Mouse (Mus musculus): ENCODE results near the gene Nfyc. TPM values are rescaled to one million over a fixed set of nuclear protein-coding genes. Genes with fewer than 3 reads are reported as not detected.

The Nfyc gene
- polyA plus RNA-seq, 1 experiment from 2014 or later, result 106 TPM

DNA sequence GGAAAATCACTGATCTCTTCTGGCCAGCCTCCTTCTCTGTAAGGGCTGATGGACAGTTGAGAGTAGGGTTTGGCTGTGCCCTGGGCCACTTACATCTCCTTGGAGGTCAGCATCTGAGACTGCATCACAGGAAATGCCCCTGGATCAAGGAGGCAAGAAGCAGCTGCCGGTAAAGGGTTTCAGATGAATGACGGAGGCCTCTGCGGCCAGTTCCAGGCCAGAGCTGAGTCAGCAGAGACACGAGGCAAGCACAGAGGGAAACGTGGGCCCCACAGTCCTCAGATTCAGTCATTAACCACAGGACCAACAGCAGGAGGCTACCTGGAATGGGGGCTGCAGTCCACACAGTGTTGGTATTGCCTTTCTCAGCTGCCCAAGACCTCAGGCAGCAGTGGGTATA lies 112.2 kb downstream of the Nfyc start:
- Histone ChIP-seq H3K27me3 (ENCODE audit: control insufficient read depth, insufficient read depth, low read length) (peaks cover 3% of the 10 kb centered on the region), H3K36me3 (ENCODE audit: control insufficient read depth, insufficient read depth, low read length) (no peaks in the 10 kb centered on the region), H3K4me3 (ENCODE audit: low read depth, low read length) (no peak overlapping the region), H3K4me2 (ENCODE audit: low read depth, low read length) (no peak overlapping the region), H3K9me3 (ENCODE audit: control insufficient read depth, low read length) (no peaks in the 10 kb centered on the region), H3K4me1 (ENCODE audit: control insufficient read depth, insufficient read depth, low read length) (peaks cover 8% of the 10 kb centered on the region), H3K9ac (replicated peaks; ENCODE audit: low read depth, low read length) (no peak overlapping the region), H3K27ac (ENCODE audit: low read depth, low read length) (no peak overlapping the region)
- no peak for ATAC-seq (ENCODE audit: low read depth)
- 52% methylated on average over 5 of the region's 5 CpGs for WGBS

DNA sequence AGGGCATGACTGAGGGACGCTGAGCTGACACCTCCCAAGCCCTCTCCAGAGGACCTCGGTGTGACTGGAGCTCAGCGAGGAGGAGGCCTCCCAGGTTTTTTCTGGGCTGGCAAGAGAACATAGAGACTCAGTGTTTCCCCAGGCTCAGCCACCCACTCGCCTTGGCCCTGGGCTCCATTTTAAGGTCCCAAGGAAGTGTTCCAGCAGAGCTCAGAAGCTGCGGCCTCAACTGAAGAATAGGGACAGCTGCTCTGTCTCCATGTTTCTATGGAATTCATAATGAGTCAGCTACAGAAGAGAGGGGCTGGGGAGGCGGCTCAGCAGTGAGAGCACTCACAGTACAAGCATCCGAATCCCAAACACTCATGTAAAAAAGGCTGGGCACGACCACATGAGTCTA lies 113.8 kb downstream of the Nfyc start:
- Histone ChIP-seq H3K4me1 (ENCODE audit: control insufficient read depth, insufficient read depth, low read length) (peaks cover 10% of the 10 kb centered on the region), H3K4me2 (ENCODE audit: low read depth, low read length) (no peak overlapping the region), H3K9ac (replicated peaks; ENCODE audit: low read depth, low read length) (no peak overlapping the region), H3K27ac (ENCODE audit: low read depth, low read length) (no peak overlapping the region), H3K36me3 (ENCODE audit: control insufficient read depth, insufficient read depth, low read length) (no peaks in the 10 kb centered on the region), H3K4me3 (ENCODE audit: low read depth, low read length) (no peak overlapping the region), H3K27me3 (ENCODE audit: control insufficient read depth, insufficient read depth, low read length) (peaks cover 3% of the 10 kb centered on the region), H3K9me3 (ENCODE audit: control insufficient read depth, low read length) (no peaks in the 10 kb centered on the region)
- ATAC-seq (ENCODE audit: low read depth), result no peak
- 68% methylated on average over 8 of the region's 8 CpGs for WGBS

DNA sequence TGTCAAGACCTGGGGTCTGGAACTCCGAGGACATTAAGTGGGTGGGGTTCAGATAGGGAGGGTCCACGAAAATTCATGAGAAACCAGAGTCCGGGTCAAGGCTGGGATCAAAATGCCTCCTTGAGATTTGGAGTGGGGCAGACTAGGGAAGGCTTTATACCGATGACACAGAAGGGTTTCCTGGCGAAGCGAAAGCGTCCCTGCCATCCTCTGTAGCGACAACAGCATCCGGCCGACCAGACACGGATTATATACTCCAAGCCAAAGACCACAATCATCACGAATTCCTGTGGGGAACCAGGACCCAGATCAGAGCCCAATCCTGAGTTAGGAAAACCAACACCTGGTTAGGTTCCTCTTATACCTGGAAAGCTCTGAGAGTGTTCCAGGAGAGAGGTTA lies 114.6 kb downstream of the Nfyc start:
- Histone ChIP-seq H3K9ac (replicated peaks; ENCODE audit: low read depth, low read length) (peak overlapping the region; percentile 25; the same call in 1 of the 2 replicates), H3K4me1 (ENCODE audit: control insufficient read depth, insufficient read depth, low read length) (peaks cover 10% of the 10 kb centered on the region), H3K4me2 (ENCODE audit: low read depth, low read length) (peak overlapping the region; percentile 62), H3K4me3 (ENCODE audit: low read depth, low read length) (peak overlapping the region; percentile 31), H3K9me3 (ENCODE audit: control insufficient read depth, low read length) (no peaks in the 10 kb centered on the region), H3K36me3 (ENCODE audit: control insufficient read depth, insufficient read depth, low read length) (no peaks in the 10 kb centered on the region), H3K27ac (ENCODE audit: low read depth, low read length) (no peak overlapping the region), H3K27me3 (ENCODE audit: control insufficient read depth, insufficient read depth, low read length) (peaks cover 3% of the 10 kb centered on the region)
- ATAC-seq (ENCODE audit: low read depth), result no peak
- 24% methylated on average over 12 of the region's 12 CpGs for WGBS

DNA sequence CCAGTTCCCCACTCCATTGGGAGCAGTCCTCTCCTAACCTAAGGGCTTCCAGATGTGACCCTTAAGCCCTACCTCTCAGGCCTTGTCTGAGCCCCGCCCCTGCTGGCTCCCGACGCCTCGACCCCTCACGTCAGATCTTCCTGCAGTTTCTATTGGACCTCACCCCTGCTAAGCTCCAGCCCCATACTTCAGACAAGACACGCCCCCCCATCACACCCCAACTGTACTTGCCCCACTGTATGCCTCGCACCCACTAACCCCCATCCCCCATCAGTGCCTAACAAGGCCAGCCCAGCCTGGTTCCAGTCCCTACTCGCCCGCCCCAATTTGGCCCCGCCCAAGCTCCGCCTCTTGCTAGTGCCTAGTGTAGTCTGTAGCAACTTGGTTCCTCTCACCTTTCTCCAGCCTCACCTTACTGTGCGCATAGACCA lies 115.2 kb downstream of the Nfyc start:
- peak overlapping the region; percentile 62 for H3K4me2 ChIP-seq (ENCODE audit: low read depth, low read length)
- H3K9me3 ChIP-seq (ENCODE audit: control insufficient read depth, low read length), result no peaks in the 10 kb centered on the region
- H3K27me3 ChIP-seq (ENCODE audit: control insufficient read depth, insufficient read depth, low read length), result peaks cover 3% of the 10 kb centered on the region
- ATAC-seq (ENCODE audit: low read depth), result peak; percentile 82
- no peak overlapping the region for H3K27ac ChIP-seq (ENCODE audit: low read depth, low read length)
- H3K4me3 ChIP-seq (ENCODE audit: low read depth, low read length), result peak overlapping the region; percentile 31
- 0 out of 2 replicates have a peak overlapping the region, but pooled peaks have one; percentile 25 for H3K9ac ChIP-seq (replicated peaks; ENCODE audit: low read depth, low read length)
- peaks cover 10% of the 10 kb centered on the region for H3K4me1 ChIP-seq (ENCODE audit: control insufficient read depth, insufficient read depth, low read length)
- no peaks in the 10 kb centered on the region for H3K36me3 ChIP-seq (ENCODE audit: control insufficient read depth, insufficient read depth, low read length)
- under 1% methylated on average over 12 of the region's 12 CpGs for WGBS

DNA sequence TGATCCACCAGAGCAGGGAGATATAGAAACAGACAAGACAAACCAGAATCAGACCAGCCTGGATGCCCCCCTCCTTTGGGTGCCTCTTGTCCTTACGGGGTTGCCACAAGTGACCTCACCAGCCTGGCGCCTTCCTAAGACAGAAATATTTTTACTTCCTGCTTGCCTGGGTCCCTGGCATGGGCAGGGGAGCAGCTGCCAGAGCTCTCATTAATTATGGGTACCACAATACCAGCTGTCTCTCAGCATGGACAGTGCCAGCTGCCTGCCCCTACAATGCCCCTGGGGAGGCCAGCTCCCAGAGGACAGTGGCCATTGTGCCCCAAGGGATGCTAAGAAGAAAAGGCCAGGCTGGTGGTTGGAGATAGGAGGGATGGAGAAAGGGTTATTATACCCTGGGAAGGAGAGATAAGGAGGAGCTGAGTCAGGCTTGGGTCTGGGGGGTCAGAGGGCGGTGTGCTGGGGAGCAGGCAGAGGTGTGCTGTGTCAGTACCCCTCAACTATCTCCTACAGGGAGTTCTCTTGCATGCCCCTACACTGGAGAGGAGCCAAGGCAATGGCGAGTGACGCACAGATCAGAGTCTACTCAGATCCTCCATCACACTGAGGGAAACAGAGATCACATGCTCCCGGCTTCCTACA lies 117.4 kb downstream of the Nfyc start:
- Histone ChIP-seq H3K27me3 (ENCODE audit: control insufficient read depth, insufficient read depth, low read length) (peaks cover 3% of the 10 kb centered on the region), H3K4me3 (ENCODE audit: low read depth, low read length) (no peak overlapping the region), H3K4me2 (ENCODE audit: low read depth, low read length) (no peak overlapping the region), H3K36me3 (ENCODE audit: control insufficient read depth, insufficient read depth, low read length) (no peaks in the 10 kb centered on the region), H3K27ac (ENCODE audit: low read depth, low read length) (no peak overlapping the region), H3K9ac (replicated peaks; ENCODE audit: low read depth, low read length) (no peak overlapping the region), H3K4me1 (ENCODE audit: control insufficient read depth, insufficient read depth, low read length) (peaks cover 10% of the 10 kb centered on the region), H3K9me3 (ENCODE audit: control insufficient read depth, low read length) (no peaks in the 10 kb centered on the region)
- 42% methylated on average over 6 of the region's 6 CpGs for WGBS
- no peak for ATAC-seq (ENCODE audit: low read depth)

DNA sequence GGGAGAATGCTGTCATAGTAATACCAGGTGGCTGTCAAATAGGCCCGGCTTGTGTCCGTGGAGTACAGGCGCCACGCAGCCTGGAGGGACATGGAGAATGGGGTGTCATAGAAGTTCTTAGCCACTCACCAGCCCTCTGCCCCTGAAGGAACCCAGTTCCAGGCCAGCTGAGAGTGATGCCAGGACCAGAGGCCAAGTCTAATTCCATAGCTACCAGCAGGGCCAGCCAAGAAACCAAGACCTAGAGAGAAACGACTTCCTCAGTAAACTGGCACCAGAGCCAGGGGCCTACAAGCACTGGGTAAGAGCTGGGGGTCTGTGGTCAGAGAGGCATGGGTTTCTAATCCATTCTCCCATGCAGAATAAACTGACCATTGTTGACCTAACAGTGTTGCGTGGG lies 118.4 kb downstream of the Nfyc start:
- Histone ChIP-seq H3K36me3 (ENCODE audit: control insufficient read depth, insufficient read depth, low read length) (no peaks in the 10 kb centered on the region), H3K9me3 (ENCODE audit: control insufficient read depth, low read length) (no peaks in the 10 kb centered on the region), H3K27me3 (ENCODE audit: control insufficient read depth, insufficient read depth, low read length) (peaks cover 3% of the 10 kb centered on the region), H3K4me2 (ENCODE audit: low read depth, low read length) (no peak overlapping the region), H3K4me3 (ENCODE audit: low read depth, low read length) (no peak overlapping the region), H3K4me1 (ENCODE audit: control insufficient read depth, insufficient read depth, low read length) (peaks cover 10% of the 10 kb centered on the region), H3K27ac (ENCODE audit: low read depth, low read length) (no peak overlapping the region), H3K9ac (replicated peaks; ENCODE audit: low read depth, low read length) (no peak overlapping the region)
- WGBS, result 96% methylated on average over 6 of the region's 6 CpGs
- ATAC-seq (ENCODE audit: low read depth), result no peak

DNA sequence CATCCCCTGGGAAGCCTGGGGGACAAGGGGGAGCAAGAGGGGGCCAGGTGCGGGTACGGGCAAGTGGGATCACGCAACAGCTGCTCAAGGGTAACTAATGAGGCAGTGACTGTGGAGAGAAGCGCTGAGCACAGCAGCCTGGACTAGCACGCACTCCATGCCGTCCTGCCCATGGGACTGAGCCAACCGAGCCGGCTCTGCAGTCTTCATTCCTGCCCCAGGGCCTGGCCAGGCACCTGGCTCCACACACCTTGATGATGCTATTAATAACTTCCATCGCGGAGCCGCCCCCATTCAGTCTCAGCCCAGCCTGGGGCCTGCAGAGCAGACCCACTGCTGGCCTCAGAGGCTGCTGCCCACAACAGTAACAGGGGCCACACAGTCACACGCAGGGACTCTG lies 119.1 kb downstream of the Nfyc start:
- H3K27me3 ChIP-seq (ENCODE audit: control insufficient read depth, insufficient read depth, low read length), result peaks cover 2% of the 10 kb centered on the region
- 61% methylated on average over 12 of the region's 12 CpGs for WGBS
- H3K4me1 ChIP-seq (ENCODE audit: control insufficient read depth, insufficient read depth, low read length), result peaks cover 10% of the 10 kb centered on the region

More for the DNA sequence above, 119.1 kb downstream of the Nfyc start:
- ATAC-seq (ENCODE audit: low read depth), result no peak
- Histone ChIP-seq H3K9ac (replicated peaks; ENCODE audit: low read depth, low read length) (no peak overlapping the region), H3K4me2 (ENCODE audit: low read depth, low read length) (no peak overlapping the region), H3K36me3 (ENCODE audit: control insufficient read depth, insufficient read depth, low read length) (no peaks in the 10 kb centered on the region), H3K27ac (ENCODE audit: low read depth, low read length) (no peak overlapping the region), H3K4me3 (ENCODE audit: low read depth, low read length) (no peak overlapping the region), H3K9me3 (ENCODE audit: control insufficient read depth, low read length) (no peaks in the 10 kb centered on the region)

MicroRNAs encoded within 50 kb of the gene (microRNA counts, 519-probe panel; counts per million panel counts)
- microRNA mmu-miR-30e, result 4,101 counts per million, percentile 47 among the panel's probes with 10 or more counts

Small RNA genes within 50 kb of the gene (microRNA-seq; reads per million reads assigned to microRNA genes)
- gene Gm23936 (not detected), gene Mir30c-1 (45.8 reads per million, percentile 34 among the genes with 10 or more reads in this experiment), gene Mir30e (not detected), gene Mir30f (not detected)

Other genes with a start within 250 kb of the Nfyc start
- gene Gm8439, start 242.8 kb downstream of the Nfyc start, polyA plus RNA-seq (2014; fragmentation: Nextera tagmentation; extraction: Ambion mirVana), result not detected in 2 replicates
- gene Cited4, start 165.0 kb downstream of the Nfyc start, polyA plus RNA-seq (2014; fragmentation: Nextera tagmentation; extraction: Ambion mirVana), result 0.64 and 1.4 TPM in 2 replicates
- gene Kcnq4, start 83.0 kb downstream of the Nfyc start, polyA plus RNA-seq (2014; fragmentation: Nextera tagmentation; extraction: Ambion mirVana), result 5.2 and 5.5 TPM in 2 replicates
- 18.8 and 24.0 TPM in 2 replicates for gene Rims3, start 23.2 kb upstream of the Nfyc start, polyA plus RNA-seq (2014; fragmentation: Nextera tagmentation; extraction: Ambion mirVana)
- 26.0 and 27.2 TPM in 2 replicates for gene Exo5, start 93.4 kb upstream of the Nfyc start, polyA plus RNA-seq (2014; fragmentation: Nextera tagmentation; extraction: Ambion mirVana)
- gene Zfp69, start 120.1 kb upstream of the Nfyc start, polyA plus RNA-seq (2014; fragmentation: Nextera tagmentation; extraction: Ambion mirVana), result 5.5 and 6.7 TPM in 2 replicates
- gene Smap2, start 185.7 kb upstream of the Nfyc start, polyA plus RNA-seq (2014; fragmentation: Nextera tagmentation; extraction: Ambion mirVana), result 55.0 and 59.4 TPM in 2 replicates
- gene Col9a2, start 207.8 kb upstream of the Nfyc start, polyA plus RNA-seq (2014; fragmentation: Nextera tagmentation; extraction: Ambion mirVana), result 8.1 and 10.5 TPM in 2 replicates